Mouse (Mus musculus): Measurements from ENCODE around the gene Scyl2.

DNA sequence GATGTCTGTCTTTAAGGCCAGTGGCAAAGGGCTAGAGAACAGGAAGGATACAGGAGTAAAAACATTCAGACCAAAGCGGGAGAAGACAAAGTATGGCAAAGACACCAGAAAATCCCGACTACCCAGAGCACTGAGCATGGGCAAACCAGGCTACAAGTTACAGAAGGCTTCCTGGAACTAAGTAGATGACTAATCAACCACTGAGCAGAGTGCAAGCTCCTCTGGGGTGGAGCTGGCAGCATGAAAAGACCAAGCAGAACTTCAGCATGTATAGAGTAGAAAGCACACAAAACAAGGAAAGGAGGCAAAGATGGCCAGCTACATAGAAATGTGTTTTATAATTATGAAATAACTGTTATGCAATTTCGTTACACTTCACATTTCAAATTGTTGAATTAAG is 5.6 kb downstream of the Scyl2 start:
- TF ChIP-seq CTCF (conservative IDR thresholded peaks at IDR 0.05; ENCODE audit: low read length): no peak
- TF ChIP-seq NANOG (IDR thresholded peaks at IDR 0.05; ENCODE audit: borderline replicate concordance, low read length): no peak
- no peak for TF ChIP-seq POU5F1 (IDR thresholded peaks at IDR 0.05; ENCODE audit: borderline replicate concordance, low read length)

All from E14TG2a.4 (cell line).